Mouse (Mus musculus): Measurements from ENCODE around the gene Sp6.
A peak's percentile ranks its signal among the peaks of the same experiment; 100 is the strongest.

- TF ChIP-seq ZMIZ1 (IDR thresholded peaks at IDR 0.05; ENCODE audit: low read depth, low read length) (0 out of 2 replicates have a peak, but pooled peaks have one; percentile 18), POLR2A (IDR thresholded peaks at IDR 0.05; ENCODE audit: low read depth, low read length) (peak; percentile 58; the same call in 1 of the 2 replicates), CTCF (conservative IDR thresholded peaks at IDR 0.05 in 1 of 2, IDR thresholded peaks at IDR 0.05 in 1 of 2; ENCODE audit: low read depth in 2 of 2, low read length in 2 of 2) (peak in 1 of 2 experiments; percentile 94), HCFC1 (IDR thresholded peaks at IDR 0.05; ENCODE audit: low read depth, low read length) (peak; percentile 3; the same call in 1 of the 2 replicates), ZC3H11A (IDR thresholded peaks at IDR 0.05; ENCODE audit: low read depth, low read length) (peak; percentile 90), NRF1 (IDR thresholded peaks at IDR 0.05; ENCODE audit: low read depth, low read length) (peak; percentile 27; the same call in 1 of the 2 replicates), UBTF (IDR thresholded peaks at IDR 0.05; ENCODE audit: low read depth, low read length) (peak; percentile 25; the same call in 1 of the 2 replicates), BHLHE40 (IDR thresholded peaks at IDR 0.05; ENCODE audit: low read depth, low read length) (peak; percentile 74)
These were observed 8.8 kb downstream of the Sp6 start for GRCm38 (mm10) chr11:97021873-97022484.
